Mouse (Mus musculus) B cell, adult 67 days (primary cell): ENCODE results near the gene Ypel3. TPM values are rescaled to one million over a fixed set of nuclear protein-coding genes. Genes with fewer than 3 reads are reported as not detected.

Experiments
- total RNA-seq, 2 experiments: library from RNA; stranded (reverse); gene quantifications; 4 replicates each; pipeline ENCODE4 v1.2.4; 2023

Ypel3 gene
- total RNA-seq = 100 to 1,000 TPM; 274 to 280 TPM

DNA sequence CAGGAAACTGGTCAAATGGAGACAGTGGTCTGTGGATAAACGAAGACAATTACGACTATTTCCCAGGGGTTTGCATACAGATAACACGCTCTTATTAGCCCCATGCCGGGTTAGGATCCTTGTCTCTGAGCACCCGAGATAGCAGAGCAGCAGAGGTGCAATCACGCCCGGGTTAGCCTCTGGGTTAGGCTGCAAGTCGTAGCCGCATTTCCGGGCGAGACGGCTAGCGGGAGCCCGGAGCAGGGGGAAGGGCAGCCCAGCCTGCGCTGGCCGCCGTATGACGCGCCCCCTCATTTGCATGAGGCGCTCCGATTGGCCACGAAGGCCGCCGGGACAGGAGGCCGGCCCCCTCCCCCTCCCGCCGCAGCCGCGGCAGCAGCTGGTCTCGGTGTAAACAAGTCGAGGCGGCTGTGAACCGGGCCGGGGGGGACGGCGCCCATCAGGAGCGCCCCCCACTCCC lies at the start of gene Ypel3:
Ypel3 (plus strand) TSS at position 358 of the 460 bp plus-strand sequence.

DNA sequence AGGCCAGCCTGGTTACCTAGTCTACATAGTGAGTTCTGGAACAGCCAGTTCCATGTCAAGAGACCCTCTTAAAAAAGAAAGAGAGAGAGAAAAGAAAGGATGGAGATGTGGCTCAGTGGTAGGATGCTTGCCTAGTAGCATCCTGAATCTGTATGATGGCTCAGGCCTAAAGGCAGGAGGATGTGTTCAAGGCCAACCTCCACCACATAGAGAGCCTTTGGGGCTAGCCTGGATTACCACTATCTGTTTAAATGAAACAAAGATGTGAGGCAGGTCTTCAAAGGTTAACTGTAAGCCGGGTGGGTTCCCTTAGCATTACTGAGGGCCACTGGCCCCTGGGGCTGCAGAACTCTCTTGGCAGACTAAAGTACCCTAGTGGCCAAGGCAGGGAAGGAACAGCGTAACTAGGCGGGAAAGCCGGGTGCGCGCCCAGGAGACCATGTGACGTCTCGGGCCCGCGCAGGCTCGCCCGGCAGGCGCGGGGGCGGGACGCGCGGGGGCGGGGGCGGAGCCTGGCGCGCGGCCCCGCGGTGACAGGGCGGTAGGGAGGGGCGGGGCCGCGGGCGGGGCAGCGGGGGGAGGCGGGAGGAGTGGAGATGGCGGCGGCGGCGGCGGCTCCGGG lies 17.6 kb upstream of the Ypel3 start, which contains the start of gene Mapk3:
Mapk3 (plus strand) TSS at position 552 of the 622 bp plus-strand sequence.

DNA sequence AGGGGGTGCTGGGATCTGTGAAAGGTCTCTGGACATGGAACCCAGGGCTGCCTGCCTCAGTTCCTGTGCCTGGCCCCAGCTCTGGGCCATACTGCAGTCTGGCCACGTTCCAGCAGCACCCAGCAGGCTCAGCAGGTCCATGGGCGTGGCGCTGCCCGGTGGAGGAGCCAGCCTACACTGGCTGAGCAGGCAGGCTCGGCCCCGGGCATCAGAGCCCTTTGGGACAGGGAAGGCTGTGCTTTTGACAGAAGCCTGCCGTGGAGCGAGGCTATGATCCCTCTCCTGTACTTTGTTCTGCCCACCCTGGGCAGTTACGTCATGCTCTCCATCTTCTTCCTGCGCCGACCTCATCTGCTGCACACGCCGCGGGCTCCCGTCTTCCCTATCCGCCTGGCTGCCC lies 10.6 kb upstream of the Ypel3 start, which contains the start of gene Gdpd3:
Gdpd3 (plus strand) TSS at position 134 of the 400 bp plus-strand sequence.

DNA sequence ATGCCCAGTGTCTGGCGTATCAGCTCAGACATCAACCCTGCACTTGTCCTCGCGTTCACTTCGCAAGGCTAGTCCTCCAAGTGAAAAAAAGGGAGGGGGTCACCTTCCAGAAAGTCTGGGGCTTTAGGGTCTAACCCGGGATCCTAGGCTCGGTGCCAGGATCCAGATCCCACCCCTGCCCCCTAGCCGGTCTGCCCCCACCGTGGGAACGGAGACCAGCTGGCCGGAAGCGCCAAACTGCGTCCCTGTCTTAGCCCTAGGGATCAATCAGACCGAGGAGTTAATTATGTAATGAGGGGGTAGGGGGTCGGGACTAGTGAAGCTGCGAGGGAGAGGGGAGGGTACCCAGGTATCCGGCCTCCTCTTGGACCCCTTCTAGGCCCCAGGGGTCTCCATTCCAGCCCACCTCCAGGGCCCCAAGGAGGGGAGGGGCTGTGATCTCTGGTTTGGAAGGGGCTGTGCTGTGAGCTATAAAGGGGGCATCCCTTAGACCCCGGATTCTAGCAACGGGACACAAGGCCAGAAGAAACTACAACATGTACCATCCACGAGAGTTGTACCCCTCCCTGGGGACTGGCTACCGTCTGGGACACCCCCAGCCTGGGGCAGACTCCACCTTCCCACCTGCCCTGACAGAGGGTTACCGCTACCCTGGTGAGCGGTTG lies 4.3 kb downstream of the Ypel3 start, which contains the start of gene Tbx6:
Tbx6 (plus strand) TSS at position 513 of the 665 bp plus-strand sequence.

GRCm38 (mm10) chr7:126791851-126792720 lies 15.3 kb downstream of the Ypel3 start, which contains the start of gene Ppp4c:
Gene Ppp4c (minus strand): TSS chr7:126792496.

GRCm38 (mm10) chr7:126797411-126798126 lies 20.8 kb downstream of the Ypel3 start, which contains the start of gene Fam57b:
Gene Fam57b (plus strand): TSS chr7:126797668.

Other genes starting within 250 kb of the Ypel3 start
- 100 to 1,000 TPM; 152 to 156 TPM for gene Eif3c, start 210.5 kb upstream of the Ypel3 start, total RNA-seq
- 1 to 10 TPM; 2.4 to 4.1 TPM for gene Apobr, start 192.0 kb upstream of the Ypel3 start, total RNA-seq
- gene Cln3, start 191.1 kb upstream of the Ypel3 start, total RNA-seq = 10 to 100 TPM; 77.3 to 79.4 TPM
- gene Il27, start 182.0 kb upstream of the Ypel3 start, total RNA-seq = not detected
- gene Nupr1, start 146.1 kb upstream of the Ypel3 start, total RNA-seq = not detected
- gene Sgf29, start 127.6 kb upstream of the Ypel3 start, total RNA-seq = 10 to 100 TPM; 71.9 to 77.9 TPM
- not detected for gene Sult1a1, start 100.5 kb upstream of the Ypel3 start, total RNA-seq
- gene Bola2, start 81.6 kb upstream of the Ypel3 start, total RNA-seq = 10 to 100 TPM; 96.7 to 97.7 TPM
- gene Slx1b, start 81.2 kb upstream of the Ypel3 start, total RNA-seq = 1 to 10 TPM; 6.6 to 10.0 TPM
- gene Coro1a, start 69.2 kb upstream of the Ypel3 start, total RNA-seq = 1,000 to 10,000 TPM; 1,399 to 1,442 TPM
- gene Mapk3, start 17.4 kb upstream of the Ypel3 start, total RNA-seq = 10 to 100 TPM; 44.4 to 44.7 TPM
- 1 to 10 TPM; 2.8 to 5.7 TPM for gene Gdpd3, start 10.6 kb upstream of the Ypel3 start, total RNA-seq
- gene Tbx6, start 4.5 kb downstream of the Ypel3 start, total RNA-seq = 10 to 100 TPM; 11.8 to 12.3 TPM
- 100 to 1,000 TPM; 276 to 290 TPM for gene Ppp4c, start 15.5 kb downstream of the Ypel3 start, total RNA-seq
- not detected for gene Fam57b, start 20.7 kb downstream of the Ypel3 start, total RNA-seq
- gene 4930451I11Rik, start 54.7 kb downstream of the Ypel3 start, total RNA-seq = not detected
- gene Doc2a, start 70.5 kb downstream of the Ypel3 start, total RNA-seq = not detected
- 10 to 100 TPM; 26.6 to 34.7 TPM for gene Hirip3, start 85.0 kb downstream of the Ypel3 start, total RNA-seq
- 10 to 100 TPM; 93.9 to 94.9 TPM for gene Ino80e, start 85.4 kb downstream of the Ypel3 start, total RNA-seq
- 100 to 1,000 TPM in 1 of 2 experiments, 10 to 100 TPM in 1; 99.5 to 101 TPM for gene Taok2, start 107.7 kb downstream of the Ypel3 start, total RNA-seq
- gene Tmem219, start 146.0 kb downstream of the Ypel3 start, total RNA-seq = 10 to 100 TPM; 48.7 to 52.4 TPM
- gene Kctd13, start 151.9 kb downstream of the Ypel3 start, total RNA-seq = 10 to 100 TPM; 43.5 to 46.3 TPM
- gene Asphd1, start 172.6 kb downstream of the Ypel3 start, total RNA-seq = not detected
- gene Sez6l2, start 173.6 kb downstream of the Ypel3 start, total RNA-seq = 1 to 10 TPM; 6.3 to 7.0 TPM
- 10 to 100 TPM; 78.8 to 82.2 TPM for gene Cdipt, start 199.0 kb downstream of the Ypel3 start, total RNA-seq
- 1 to 10 TPM in 1 of 2 experiments, under 1 TPM in 1; 0.81 to 1.7 TPM for gene Cdiptos, start 199.1 kb downstream of the Ypel3 start, total RNA-seq
- 10 to 100 TPM; 48.6 to 50.8 TPM for gene Mvp, start 237.7 kb downstream of the Ypel3 start, total RNA-seq
- 1 to 10 TPM in 1 of 2 experiments, not detected in 1; 2.8 TPM for gene Pagr1b, start 239.5 kb downstream of the Ypel3 start, total RNA-seq
- gene Pagr1a, start 240.4 kb downstream of the Ypel3 start, total RNA-seq = 10 to 100 TPM in 1 of 2 experiments, 1 to 10 TPM in 1; 4.6 to 47.0 TPM
- 10 to 100 TPM; 16.6 to 46.2 TPM for gene Gm42742, start 244.1 kb downstream of the Ypel3 start, total RNA-seq
- 1 to 10 TPM; 1.2 to 1.9 TPM for gene Prrt2, start 244.3 kb downstream of the Ypel3 start, total RNA-seq